Mouse (Mus musculus) embryonic facial prominence, embryonic 11.5 days (tissue): ENCODE measurements around the gene Angel1. TPM values are rescaled to one million over a fixed set of nuclear protein-coding genes. Genes with fewer than 3 reads are reported as not detected.
A peak's percentile ranks its signal among the peaks of the same experiment; 100 is the strongest.

Source experiments
- ATAC-seq: fragments of 200-750 bp; cut with Nextera tagmentation; replicated peaks from 2 replicates; pipeline ENCODE4 v1.8.0; 2017; ENCODE audit warnings: low read depth; ENCODE audit not compliant: insufficient number of reproducible peaks, low FRiP score, low TSS enrichment
- DNase-seq: peaks from one replicate; pipeline ENCODE4 v3.0.0-alpha.2; 2015; ENCODE audit warnings: low spot score
- H3K27ac ChIP-seq: fragments of 300-500 bp; sonication (generic); replicated peaks from 2 replicates; pipeline ENCODE4 v1.5.1; 2014; ENCODE audit warnings: mild to moderate bottlenecking, low read depth, low read length, control low read depth
- H3K27me3 ChIP-seq: fragments of 300-500 bp; sonication (generic); 2 replicates; pipeline ENCODE4 v1.6.1; 2014; ENCODE audit warnings: mild to moderate bottlenecking, low read length, moderate library complexity, mixed read lengths; ENCODE audit not compliant: control insufficient read depth, insufficient read depth
- H3K36me3 ChIP-seq: fragments of 300-500 bp; sonication (generic); replicated peaks from 2 replicates; pipeline ENCODE4 v1.6.1; 2014; ENCODE audit warnings: low read depth, mild to moderate bottlenecking, low read length, moderate library complexity, mixed read lengths; ENCODE audit not compliant: control insufficient read depth, insufficient read depth
- H3K4me1 ChIP-seq: fragments of 300-500 bp; sonication (generic); 2 replicates; pipeline ENCODE4 v1.6.1; 2014; ENCODE audit warnings: low read length, mixed read lengths; ENCODE audit not compliant: control insufficient read depth, insufficient read depth
- H3K4me2 ChIP-seq: fragments of 300-500 bp; sonication (generic); 2 replicates; pipeline ENCODE4 v1.6.1; 2014; ENCODE audit warnings: low read depth, mild to moderate bottlenecking, control low read depth, low read length, moderate library complexity
- H3K4me3 ChIP-seq: fragments of 300-500 bp; sonication (generic); 2 replicates; pipeline ENCODE4 v1.5.1; 2014; ENCODE audit warnings: low read depth, low read length, control low read depth
- H3K9ac ChIP-seq: fragments of 300-500 bp; sonication (generic); replicated peaks from 2 replicates; pipeline ENCODE4 v1.6.1; 2014; ENCODE audit warnings: mild to moderate bottlenecking, control low read depth, low read length
- H3K9me3 ChIP-seq: fragments of 300-500 bp; sonication (generic); replicated peaks from 2 replicates; pipeline ENCODE4 v1.6.1; 2016; ENCODE audit warnings: mild to moderate bottlenecking, low read length, inconsistent platforms, mixed read lengths; ENCODE audit not compliant: control insufficient read depth
- WGBS: fragments of 180-500 bp; shearing (Covaris S2); extraction: QIAGEN DNeasy Blood & Tissue Kit; methylation state at CpG from one replicate; pipeline ENCODE4 v1.1.7; 2014; 5-methylcytosine and 5-hydroxymethylcytosine counted together
- polyA plus RNA-seq: library from polyadenylated mRNA; unstranded; fragments of >200 nt; fragmentation: Nextera tagmentation; extraction: Ambion mirVana; gene quantifications from 2 replicates; pipeline ENCODE4 v1.2.1, GENCODE M21; 2014

Gene Angel1
- polyA plus RNA-seq, 1 experiment from 2014 or later = 10.9 TPM

DNA sequence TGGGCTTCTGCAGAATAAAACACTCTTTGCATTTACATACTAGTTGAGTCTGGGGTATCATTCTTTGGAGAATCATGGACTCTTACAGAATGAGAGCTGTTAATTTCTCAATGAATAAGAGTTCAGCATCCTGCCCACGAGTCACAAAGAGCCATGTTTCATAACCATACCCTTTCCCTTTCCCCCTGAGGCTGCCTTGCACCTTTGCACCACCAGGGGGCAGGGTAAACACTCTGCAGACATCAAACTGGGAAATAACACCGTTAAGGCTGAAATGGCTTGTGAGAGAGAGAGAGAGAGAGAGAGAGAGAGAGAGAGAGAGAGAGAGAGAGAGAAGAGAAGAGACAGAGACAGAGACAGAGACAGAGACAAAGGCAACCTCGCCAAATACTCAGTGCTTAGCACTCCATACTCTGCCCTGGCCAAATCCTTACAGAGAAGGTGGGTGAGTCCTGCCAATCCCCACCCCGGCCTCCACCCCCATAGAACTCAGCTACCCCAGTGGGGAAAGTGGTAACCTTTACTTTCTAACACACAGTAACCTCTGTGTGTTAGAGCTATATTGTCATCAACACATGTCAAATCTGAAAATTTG lies 42.8 kb upstream of the Angel1 start:
- Histone ChIP-seq H3K4me1 (no peaks in the 10 kb centered on the region), H3K27me3 (no peaks in the 10 kb centered on the region), H3K4me3 (no peak overlapping the region), H3K9ac (no peak overlapping the region), H3K4me2 (no peak overlapping the region), H3K27ac (no peak overlapping the region), H3K36me3 (no peaks in the 10 kb centered on the region), H3K9me3 (no peaks in the 10 kb centered on the region)
- WGBS = 33% methylated on average over 4 of the region's 4 CpGs
- DNase-seq = peak; percentile 82
- no peak for ATAC-seq

DNA sequence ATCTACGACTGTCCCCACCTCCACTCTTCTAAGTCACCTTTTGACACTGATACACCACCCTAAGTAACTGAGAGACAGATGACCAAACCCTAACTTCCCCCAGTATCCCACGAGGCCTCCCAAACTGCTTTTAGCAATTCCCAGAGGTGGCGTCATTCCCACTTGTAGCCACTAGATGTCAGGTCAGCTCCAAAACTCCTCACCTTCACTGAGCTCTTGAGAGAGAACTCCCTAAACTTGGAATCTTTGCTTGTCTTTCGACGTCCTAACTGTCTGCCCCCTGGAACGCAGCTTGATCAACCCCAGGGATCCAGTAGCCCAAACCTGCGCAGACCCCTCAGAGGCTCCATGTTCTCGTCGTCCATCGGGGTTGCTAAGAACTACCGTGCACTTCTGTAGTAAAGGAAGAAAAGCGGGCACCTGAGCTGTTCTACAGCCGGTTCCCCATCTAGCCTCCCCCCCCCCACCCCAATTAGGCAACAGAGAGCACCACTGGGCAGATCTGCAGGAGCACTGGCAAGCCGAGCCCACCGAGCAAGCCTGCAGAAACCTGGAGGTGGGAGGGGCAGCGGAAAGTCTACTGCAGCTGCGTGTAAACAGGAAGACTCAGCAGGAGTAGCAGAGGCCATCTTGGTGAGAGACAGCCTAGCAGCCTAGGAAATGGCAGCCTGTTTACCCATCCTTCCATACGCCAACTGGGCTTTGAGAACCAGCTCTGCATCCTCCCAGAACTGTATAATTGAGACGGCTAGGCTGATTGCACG lies 41.8 kb upstream of the Angel1 start:
- no peaks in the 10 kb centered on the region for H3K36me3 ChIP-seq
- H3K27ac ChIP-seq = no peak overlapping the region
- H3K9me3 ChIP-seq = no peaks in the 10 kb centered on the region
- H3K4me3 ChIP-seq = no peak overlapping the region
- H3K4me1 ChIP-seq = no peaks in the 10 kb centered on the region
- no peak for ATAC-seq
- no peak overlapping the region for H3K9ac ChIP-seq
- H3K4me2 ChIP-seq = no peak overlapping the region
- DNase-seq = peak; percentile 83
- 35% methylated on average over 20 of the region's 20 CpGs for WGBS
- H3K27me3 ChIP-seq = no peaks in the 10 kb centered on the region

DNA sequence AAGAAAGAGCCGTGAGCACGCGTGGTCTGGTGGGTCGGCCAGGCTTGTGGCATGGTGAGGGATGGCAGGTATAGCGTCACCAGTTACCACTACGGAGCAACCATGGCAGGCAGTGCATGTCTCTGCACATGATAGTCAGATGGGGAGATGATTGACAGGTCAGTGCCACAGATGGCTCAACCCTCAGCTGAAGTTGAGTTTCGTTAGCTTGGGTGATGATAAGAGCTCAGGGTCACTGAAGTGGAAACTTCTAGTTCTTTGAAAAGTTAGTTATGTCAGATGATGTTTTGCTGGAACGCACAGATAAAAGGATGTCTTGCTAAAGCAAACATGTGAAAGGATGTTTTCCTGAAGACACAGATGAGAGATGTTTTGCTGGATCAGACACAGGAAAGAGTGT lies 40.2 kb upstream of the Angel1 start:
- DNase-seq (no peak), ATAC-seq (no peak)
- no peak overlapping the region for H3K4me2 ChIP-seq
- no peaks in the 10 kb centered on the region for H3K9me3 ChIP-seq
- H3K27ac ChIP-seq = no peak overlapping the region
- no peak overlapping the region for H3K9ac ChIP-seq
- H3K27me3 ChIP-seq = no peaks in the 10 kb centered on the region
- H3K36me3 ChIP-seq = no peaks in the 10 kb centered on the region
- no peak overlapping the region for H3K4me3 ChIP-seq
- WGBS = 88% methylated on average over 8 of the region's 8 CpGs
- no peaks in the 10 kb centered on the region for H3K4me1 ChIP-seq

DNA sequence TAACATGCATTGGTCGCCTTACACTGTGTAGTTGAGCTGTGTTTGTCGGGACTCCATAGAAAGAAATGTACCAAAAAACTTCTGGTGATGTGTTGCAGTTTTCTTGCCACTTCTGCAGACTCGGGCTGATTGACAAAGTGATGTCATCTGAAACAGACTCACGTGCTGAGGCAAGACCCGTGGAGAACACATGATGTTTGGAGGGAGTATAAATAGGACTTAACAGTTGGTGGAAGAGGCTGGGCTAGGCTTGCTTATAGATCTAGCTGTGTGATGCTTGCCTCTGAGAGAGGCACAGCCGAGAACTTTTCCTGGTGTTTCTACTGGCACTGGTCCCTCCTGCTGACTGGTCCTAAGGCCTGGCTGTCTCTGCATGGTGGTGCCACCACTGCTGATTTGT lies 37.8 kb upstream of the Angel1 start:
- Histone ChIP-seq H3K9ac (no peak overlapping the region), H3K27ac (no peak overlapping the region), H3K9me3 (no peaks in the 10 kb centered on the region; the same call in 1 of the 2 replicates), H3K27me3 (no peaks in the 10 kb centered on the region), H3K4me2 (no peak overlapping the region), H3K4me1 (no peaks in the 10 kb centered on the region), H3K4me3 (no peak overlapping the region), H3K36me3 (no peaks in the 10 kb centered on the region)
- ATAC-seq (no peak), DNase-seq (no peak)
- WGBS = 78% methylated on average over 6 of the region's 6 CpGs

DNA sequence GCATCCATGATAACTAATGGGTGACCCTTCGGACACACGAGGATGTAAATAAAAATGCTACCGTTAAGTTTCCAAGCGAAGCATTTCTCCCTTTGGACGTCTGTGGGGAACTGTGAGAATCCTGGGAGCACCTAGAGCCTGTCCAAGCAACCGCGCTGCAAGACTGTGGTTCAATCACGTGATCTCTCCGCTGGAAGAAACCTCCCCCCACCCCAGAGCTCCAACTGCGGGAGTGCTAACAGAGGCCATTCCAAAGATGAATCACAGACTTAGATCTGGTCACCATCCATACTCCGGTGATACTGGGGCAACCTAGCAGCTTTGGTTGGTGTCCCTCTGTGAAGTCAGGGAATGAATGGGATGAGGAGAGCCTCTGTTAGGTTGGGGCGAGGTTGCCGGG lies 34.8 kb upstream of the Angel1 start:
- no peaks in the 10 kb centered on the region; the same call in 1 of the 2 replicates for H3K9me3 ChIP-seq
- no peaks in the 10 kb centered on the region for H3K27me3 ChIP-seq
- no peak for DNase-seq
- 70% methylated on average over 13 of the region's 13 CpGs for WGBS
- H3K27ac ChIP-seq = no peak overlapping the region
- no peak overlapping the region for H3K9ac ChIP-seq
- H3K4me2 ChIP-seq = no peak overlapping the region
- H3K4me1 ChIP-seq = no peaks in the 10 kb centered on the region
- H3K4me3 ChIP-seq = no peak overlapping the region
- H3K36me3 ChIP-seq = no peaks in the 10 kb centered on the region
- no peak for ATAC-seq

DNA sequence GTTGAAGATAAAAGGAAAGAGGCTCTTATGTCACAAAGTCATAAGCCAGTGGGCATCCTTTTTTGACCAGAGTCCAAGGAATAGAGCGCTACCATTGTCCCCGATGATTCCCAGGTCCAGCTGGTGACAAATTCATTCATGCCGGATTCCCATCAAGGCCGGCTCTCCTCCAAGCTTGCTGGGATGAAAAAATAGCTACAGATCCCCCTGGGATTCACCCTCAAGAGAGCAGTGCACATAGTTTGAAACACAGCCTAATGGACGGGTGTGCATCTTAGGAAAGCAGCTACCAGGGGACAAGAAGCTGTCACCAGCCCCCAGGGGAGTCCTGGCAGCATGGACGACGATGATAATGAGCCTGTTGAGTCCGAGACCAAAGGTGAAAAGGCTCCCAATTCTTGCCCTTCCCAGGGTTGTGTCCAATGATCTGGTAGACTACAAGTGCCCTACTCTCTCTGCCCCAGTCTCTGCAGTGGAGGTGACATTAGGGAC lies 8.1 kb upstream of the Angel1 start, which contains the start of gene Lrrc74a:
Lrrc74a (plus strand) TSS at position 51 of the 492 bp plus-strand sequence.
- 83% methylated on average over 8 of the region's 8 CpGs for WGBS
- no peak for DNase-seq

DNA sequence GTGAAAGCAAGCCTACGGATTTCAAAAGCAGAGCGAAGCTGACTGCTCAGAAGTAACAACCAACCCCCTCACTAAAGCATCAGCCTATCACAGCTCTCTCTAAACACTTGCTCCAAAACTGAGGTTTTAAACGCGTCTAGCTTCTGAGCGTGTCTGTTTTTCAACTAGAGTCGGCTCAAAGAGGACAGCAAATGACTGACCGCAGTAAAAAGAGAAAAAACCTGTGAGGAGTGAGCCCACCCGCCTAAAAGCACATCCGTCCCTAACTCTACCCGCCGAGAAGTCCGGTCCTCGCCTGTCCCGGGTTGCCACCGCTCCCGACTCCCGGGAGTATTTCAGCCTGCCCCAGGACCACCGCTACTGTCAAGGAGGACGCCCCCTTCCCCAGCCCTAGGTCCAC lies 554 bp downstream of the Angel1 start:
- no peaks in the 10 kb centered on the region for H3K36me3 ChIP-seq
- H3K27me3 ChIP-seq = no peaks in the 10 kb centered on the region
- peak overlapping the region; percentile 95 for H3K4me2 ChIP-seq
- no peak overlapping the region for H3K27ac ChIP-seq
- DNase-seq (peak; percentile 45), ATAC-seq (peak; percentile 43; the same call in 1 of the 2 replicates)
- peak overlapping the region; percentile 72 for H3K4me3 ChIP-seq
- WGBS = under 1% methylated on average over 19 of the region's 19 CpGs
- H3K9me3 ChIP-seq = no peaks in the 10 kb centered on the region
- H3K9ac ChIP-seq = peak overlapping the region; percentile 62
- no peaks in the 10 kb centered on the region for H3K4me1 ChIP-seq

More for the DNA sequence above, 8.1 kb upstream of the Angel1 start, which contains the start of gene Lrrc74a:
- Histone ChIP-seq H3K36me3 (no peaks in the 10 kb centered on the region), H3K27ac (no peak within 1 kb of the TSS), H3K27me3 (no peaks in the 10 kb centered on the region), H3K9me3 (no peaks in the 10 kb centered on the region), H3K9ac (no peak within 1 kb of the TSS), H3K4me1 (no peaks in the 10 kb centered on the region), H3K4me2 (no peak within 1 kb of the TSS), H3K4me3 (no peak within 1 kb of the TSS)
- no peak for ATAC-seq

DNA sequence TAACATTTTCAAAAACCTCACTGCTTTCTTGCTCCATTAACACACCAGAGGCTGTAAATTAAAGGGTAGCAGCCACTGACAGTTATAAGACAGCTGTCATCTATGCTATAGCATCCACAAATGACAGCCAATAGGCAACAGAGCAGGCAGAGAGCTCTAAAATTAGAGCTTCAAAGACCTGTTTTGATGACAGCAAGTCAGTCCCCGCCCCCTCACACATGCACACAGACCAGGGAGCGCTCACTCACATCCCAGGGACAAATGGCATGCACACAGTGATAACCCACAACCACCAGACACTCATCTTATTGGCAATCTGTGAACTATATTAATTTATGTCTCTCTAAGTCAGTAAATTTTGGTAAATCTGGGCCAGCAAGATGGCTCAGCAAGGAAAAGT lies 2.0 kb downstream of the Angel1 start:
- 71% methylated on average over 2 of the region's 2 CpGs for WGBS
- Histone ChIP-seq H3K36me3 (no peaks in the 10 kb centered on the region), H3K9ac (no peak overlapping the region), H3K27ac (no peak overlapping the region), H3K4me2 (no peak overlapping the region), H3K9me3 (no peaks in the 10 kb centered on the region), H3K4me1 (no peaks in the 10 kb centered on the region), H3K27me3 (no peaks in the 10 kb centered on the region), H3K4me3 (no peak overlapping the region)
- ATAC-seq (no peak), DNase-seq (no peak)
